Mouse (Mus musculus): Measurements from ENCODE around the gene Tmem199.

DNA sequence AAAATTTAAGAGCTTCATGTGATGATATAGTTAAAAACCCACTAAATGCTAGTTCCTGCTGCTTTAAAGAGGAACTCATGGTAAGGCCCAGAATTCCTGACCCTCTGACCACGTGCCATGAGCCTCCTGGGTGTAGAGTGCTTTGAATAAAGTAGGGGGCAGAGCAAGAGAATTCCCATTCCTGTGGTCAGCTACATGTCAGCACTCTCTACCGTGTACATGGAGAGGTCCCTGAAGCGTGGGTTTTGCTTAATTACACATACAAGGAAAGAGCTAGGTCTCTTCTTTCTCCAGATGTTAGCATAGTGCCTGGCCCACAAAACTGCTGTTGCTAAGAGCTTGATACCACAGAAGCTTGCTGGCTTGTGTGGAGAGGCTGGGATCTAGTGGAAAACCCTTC is 6.5 kb downstream of the Tmem199 start:
- TF ChIP-seq CTCF (IDR thresholded peaks at IDR 0.05; ENCODE audit: low read depth): no peak
- no peak for TF ChIP-seq EP300 (IDR thresholded peaks at IDR 0.05; ENCODE audit: low read depth)
